Mouse (Mus musculus) urinary bladder, postnatal 4 days (tissue): ENCODE measurements at regions not wholly inside any gene's neighbourhood (a gene's known extent, or its start where the extent isn't known, plus 50 kb on each side); places are given as distances from the start of the nearest gene placed in this dataset.
"Not testable (repeated sequence)": the region's sequence is repeated elsewhere in the genome, so short reads cannot be mapped to it uniquely, and the experiment has no call there.

Experiments used
- DNase-seq, 2 experiments: peaks; one replicate each; pipeline ENCODE4 v3.0.0; 2021 to 2022; ENCODE audit warnings: low spot score in 2 of 2

GRCm38 (mm10) chr17:15247546-15248416, 128.9 kb downstream of the Dll1 start:
- DNase-seq = no peak

- DNase-seq = no peak
Measured at GRCm38 (mm10) chr17:15242976-15243635, 133.6 kb downstream of the Dll1 start.

- DNase-seq = no peak
Measured at GRCm38 (mm10) chr17:15242356-15242755, 134.3 kb downstream of the Dll1 start.

- no peak for DNase-seq
Measured at GRCm38 (mm10) chr17:15241491-15241890, 135.2 kb downstream of the Dll1 start.

- not testable (repeated sequence) for DNase-seq
Measured at GRCm38 (mm10) chr17:15240641-15241040, 136.0 kb downstream of the Dll1 start.

GRCm38 (mm10) chr17:15240011-15240410, 136.7 kb downstream of the Dll1 start:
- no peak for DNase-seq

- no peak for DNase-seq
Measured at GRCm38 (mm10) chr17:15235041-15235440, 141.6 kb downstream of the Dll1 start.

GRCm38 (mm10) chr17:15231175-15231574, 145.5 kb downstream of the Dll1 start:
- no peak for DNase-seq

- DNase-seq = no peak
Measured at GRCm38 (mm10) chr17:15229159-15229558, 147.5 kb downstream of the Dll1 start.

- DNase-seq = no peak
Measured at GRCm38 (mm10) chr17:15228077-15228476, 148.6 kb downstream of the Dll1 start.

GRCm38 (mm10) chr17:15223826-15224225, 152.8 kb downstream of the Dll1 start:
- no peak for DNase-seq

GRCm38 (mm10) chr17:15222923-15223322, 153.7 kb downstream of the Dll1 start:
- DNase-seq = no peak

GRCm38 (mm10) chr17:15214157-15214685, 162.5 kb downstream of the Dll1 start:
- DNase-seq = no peak

GRCm38 (mm10) chr17:15208808-15209173, 167.5 kb upstream of the Gm3448 start:
- no peak for DNase-seq

- peak; percentile 45 to 72 for DNase-seq
Measured at GRCm38 (mm10) chr17:15208030-15208807, 166.9 kb upstream of the Gm3448 start.

- DNase-seq = no peak
Measured at GRCm38 (mm10) chr17:15207182-15208029, 166.1 kb upstream of the Gm3448 start.

GRCm38 (mm10) chr17:15205799-15206198, 164.5 kb upstream of the Gm3448 start:
- no peak for DNase-seq

GRCm38 (mm10) chr17:15204524-15204923, 163.2 kb upstream of the Gm3448 start:
- no peak for DNase-seq

- DNase-seq = no peak
Measured at GRCm38 (mm10) chr17:15199235-15199634, 157.9 kb upstream of the Gm3448 start.

GRCm38 (mm10) chr17:15197361-15197760, 156.0 kb upstream of the Gm3448 start:
- DNase-seq = no peak

- DNase-seq = no peak
Measured at GRCm38 (mm10) chr17:15195819-15196218, 154.5 kb upstream of the Gm3448 start.
